Mouse (Mus musculus) embryonic fibroblast, embryonic 13.5 days (primary cell): ENCODE data around the gene Ramp1.

ENCODE experiments used
- CTCF ChIP-seq: IDR thresholded peaks from 2 replicates; pipeline ENCODE4 v1.5.1; 2011; ENCODE audit warnings: mild to moderate bottlenecking, control low read depth, low read length, moderate library complexity, borderline replicate concordance; ENCODE audit not compliant: insufficient read depth
- POLR2A ChIP-seq: IDR thresholded peaks from 2 replicates; pipeline ENCODE4 v1.6.1; 2011; ENCODE audit warnings: low read depth, mild to moderate bottlenecking, control low read depth, low read length, moderate library complexity

- no peak for TF ChIP-seq POLR2A
- TF ChIP-seq CTCF, result no peak
These were observed 27.9 kb downstream of the Ramp1 start for GRCm38 (mm10) chr1:91207334-91208074.
